Mouse (Mus musculus) lung, embryonic 14.5 days (tissue): ENCODE measurements at regions not wholly inside any gene's neighbourhood (a gene's known extent, or its start where the extent isn't known, plus 50 kb on each side); places are given as distances from the start of the nearest gene placed in this dataset.
A peak's percentile ranks its signal among the peaks of the same experiment; 100 is the strongest.

ENCODE experiments used
- ATAC-seq: fragments of 200-750 bp; cut with Nextera tagmentation; 2 replicates; pipeline ENCODE4 v1.8.0; 2017; ENCODE audit warnings: mild to moderate bottlenecking, moderate TSS enrichment, moderate library complexity; ENCODE audit not compliant: insufficient read depth
- DNase-seq: peaks from one replicate; pipeline ENCODE4 v3.0.0-alpha.2; 2015
- H3K27ac ChIP-seq: fragments of 300-500 bp; sonication (generic); 2 replicates; pipeline ENCODE4 v1.5.1; 2014; ENCODE audit warnings: low read depth, mild to moderate bottlenecking, moderate library complexity
- H3K27me3 ChIP-seq: fragments of 300-500 bp; sonication (generic); 2 replicates; pipeline ENCODE4 v1.6.1; 2014; ENCODE audit warnings: low read length, control low read depth; ENCODE audit not compliant: insufficient read depth
- H3K36me3 ChIP-seq: fragments of 300-500 bp; sonication (generic); 2 replicates; pipeline ENCODE4 v1.6.1; 2014; ENCODE audit warnings: control low read depth; ENCODE audit not compliant: insufficient read depth
- H3K4me1 ChIP-seq: fragments of 300-500 bp; sonication (generic); 2 replicates; pipeline ENCODE4 v1.6.1; 2014; ENCODE audit warnings: antibody characterized with exemption, control low read depth; ENCODE audit not compliant: insufficient read depth
- H3K4me2 ChIP-seq: fragments of 300-500 bp; sonication (generic); 2 replicates; pipeline ENCODE4 v1.6.1; 2014; ENCODE audit warnings: mild to moderate bottlenecking
- H3K4me3 ChIP-seq: fragments of 300-500 bp; sonication (generic); 2 replicates; pipeline ENCODE4 v1.5.1; 2014; ENCODE audit warnings: low read depth, low read length
- H3K9ac ChIP-seq: fragments of 300-500 bp; sonication (generic); 2 replicates; pipeline ENCODE4 v1.6.1; 2014
- H3K9me3 ChIP-seq: fragments of 300-500 bp; sonication (generic); 2 replicates; pipeline ENCODE4 v1.6.1; 2016; ENCODE audit warnings: low read depth, low read length, control low read depth
- CTCF ChIP-seq: IDR thresholded peaks from 2 replicates; pipeline ENCODE4 v1.5.1; 2016; ENCODE audit warnings: antibody characterized with exemption, low read depth
- WGBS: fragments of 180-500 bp; shearing (Covaris S2); extraction: QIAGEN DNeasy Blood & Tissue Kit; methylation state at CpG from one replicate; pipeline ENCODE4 v1.1.7; 2014; 5-methylcytosine and 5-hydroxymethylcytosine counted together

- Histone ChIP-seq H3K4me3 (peak overlapping the region; percentile 35), H3K9ac (peak overlapping the region; percentile 36), H3K36me3 (no peaks in the 10 kb centered on the region), H3K4me1 (0 out of 2 replicates have a peak, but pooled peaks cover 4% of the 10 kb centered on the region), H3K27me3 (no peaks in the 10 kb centered on the region), H3K9me3 (no peaks in the 10 kb centered on the region), H3K4me2 (peak overlapping the region; percentile 80), H3K27ac (no peak overlapping the region)
- peak; percentile 15; the same call in 1 of the 2 replicates for TF ChIP-seq CTCF
- DNase-seq (peak; percentile 46), ATAC-seq (peak; percentile 26; the same call in 1 of the 2 replicates)
- WGBS = 17% methylated on average over 23 of the region's 23 CpGs
These were observed 430.3 kb downstream of the Zfp536 start for GRCm38 (mm10) chr7:37343021-37343593.

- Histone ChIP-seq H3K27me3 (no peaks in the 10 kb centered on the region), H3K27ac (no peak overlapping the region), H3K4me2 (peak overlapping the region; percentile 80), H3K9me3 (no peaks in the 10 kb centered on the region), H3K4me3 (peak overlapping the region; percentile 35; the same call in 1 of the 2 replicates), H3K4me1 (0 out of 2 replicates have a peak, but pooled peaks cover 4% of the 10 kb centered on the region), H3K36me3 (no peaks in the 10 kb centered on the region), H3K9ac (no peak overlapping the region; the same call in none of the 2 replicates)
- TF ChIP-seq CTCF = peak; percentile 15; the same call in 1 of the 2 replicates
- WGBS = 36% methylated on average over 18 of the region's 18 CpGs
- DNase-seq (peak; percentile 28), ATAC-seq (no peak)
These were observed 429.7 kb downstream of the Zfp536 start for GRCm38 (mm10) chr7:37343691-37344233.

DNA sequence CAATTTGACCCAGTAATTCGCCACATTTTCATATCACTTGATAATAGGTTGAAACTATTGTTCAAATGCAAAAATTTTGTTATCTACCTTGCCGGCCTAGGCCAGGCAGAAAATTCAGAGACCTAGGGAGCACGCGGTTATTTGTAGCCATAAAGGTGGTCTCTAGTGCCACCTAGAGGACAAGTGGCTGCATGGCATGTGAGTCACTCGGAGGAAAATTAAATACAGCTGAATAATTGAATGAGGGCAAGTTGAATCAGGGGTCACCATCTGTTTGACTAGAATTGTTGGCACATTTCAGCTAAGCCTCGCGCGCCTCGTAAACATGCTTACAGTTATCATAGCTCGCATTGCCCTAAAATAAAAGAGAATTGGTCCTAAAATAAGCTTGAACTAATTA, 427.4 kb downstream of the Zfp536 start:
- no peak overlapping the region for H3K4me2 ChIP-seq
- H3K27ac ChIP-seq = no peak overlapping the region
- no peaks in the 10 kb centered on the region for H3K36me3 ChIP-seq
- 0 out of 2 replicates have a peak, but pooled peaks cover 4% of the 10 kb centered on the region for H3K4me1 ChIP-seq
- 2% methylated on average over 10 of the region's 10 CpGs for WGBS
- DNase-seq (peak; percentile 94), ATAC-seq (peak; percentile 48; the same call in 1 of the 2 replicates)
- peak; percentile 95 for TF ChIP-seq CTCF
- H3K9ac ChIP-seq = no peak overlapping the region
- no peaks in the 10 kb centered on the region for H3K27me3 ChIP-seq
- H3K9me3 ChIP-seq = no peaks in the 10 kb centered on the region
- no peak overlapping the region for H3K4me3 ChIP-seq

GRCm38 (mm10) chr7:37357647-37358395, 415.6 kb downstream of the Zfp536 start:
- peak; percentile 99 for TF ChIP-seq CTCF
- Histone ChIP-seq H3K4me3 (no peak overlapping the region), H3K4me1 (peaks cover 5% of the 10 kb centered on the region; the same call in 1 of the 2 replicates), H3K9me3 (no peaks in the 10 kb centered on the region), H3K4me2 (peak overlapping the region; percentile 44; the same call in 1 of the 2 replicates), H3K36me3 (no peaks in the 10 kb centered on the region), H3K27me3 (no peaks in the 10 kb centered on the region), H3K9ac (0 out of 2 replicates have a peak overlapping the region, but pooled peaks have one; percentile 35), H3K27ac (no peak overlapping the region)
- DNase-seq = peak; percentile 98
- ATAC-seq = peak; percentile 40
- 20% methylated on average over 19 of the region's 21 CpGs for WGBS

DNA sequence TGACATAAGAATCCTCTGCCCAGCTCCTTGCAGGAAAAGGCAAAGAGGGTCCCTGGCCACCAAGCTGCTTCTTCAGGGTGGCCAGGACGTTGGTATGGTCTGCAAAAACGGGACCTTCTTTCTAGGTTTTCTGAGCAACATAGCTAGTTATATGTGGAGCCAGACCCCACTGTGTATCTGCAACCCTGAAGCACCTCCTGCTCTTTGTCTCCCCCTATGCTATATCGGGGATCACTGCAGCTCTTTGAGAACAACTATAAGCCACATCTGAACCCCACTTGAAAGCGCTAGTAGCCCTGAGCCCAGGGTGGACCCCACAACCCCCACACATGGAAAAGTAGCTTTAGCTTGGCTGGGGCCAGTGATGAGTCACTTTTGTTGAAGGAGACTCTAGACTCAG, 414.9 kb downstream of the Zfp536 start:
- no peak overlapping the region for H3K27ac ChIP-seq
- H3K4me2 ChIP-seq = no peak overlapping the region
- 64% methylated on average over 4 of the region's 4 CpGs for WGBS
- no peaks in the 10 kb centered on the region for H3K9me3 ChIP-seq
- no peaks in the 10 kb centered on the region for H3K36me3 ChIP-seq
- TF ChIP-seq CTCF = peak; percentile 43; the same call in 1 of the 2 replicates
- DNase-seq (peak; percentile 47), ATAC-seq (no peak)
- no peaks in the 10 kb centered on the region for H3K27me3 ChIP-seq
- H3K4me1 ChIP-seq = peaks cover 5% of the 10 kb centered on the region; the same call in 1 of the 2 replicates
- H3K9ac ChIP-seq = no peak overlapping the region
- H3K4me3 ChIP-seq = no peak overlapping the region

DNA sequence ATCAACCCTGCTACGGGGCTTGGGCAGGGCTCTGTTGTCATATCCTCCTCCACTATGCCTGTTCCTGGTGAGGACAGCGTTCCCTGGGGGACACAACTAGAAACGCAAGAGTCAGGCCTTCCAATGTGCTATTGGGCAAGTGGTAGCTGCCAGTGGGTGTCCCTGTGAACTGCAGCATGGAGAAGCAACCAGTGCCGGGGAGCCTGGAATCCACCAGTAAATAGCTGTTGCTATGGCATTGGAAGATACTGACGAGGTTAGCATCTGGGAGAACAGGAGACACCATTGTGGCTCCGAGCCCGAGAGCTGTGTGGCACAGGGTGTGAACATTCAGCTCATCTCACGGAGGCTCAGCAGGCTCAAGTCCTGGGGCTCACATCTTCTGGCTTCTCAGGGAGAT, 414.0 kb downstream of the Zfp536 start:
- no peak overlapping the region for H3K27ac ChIP-seq
- H3K27me3 ChIP-seq = no peaks in the 10 kb centered on the region
- no peak overlapping the region for H3K4me3 ChIP-seq
- ATAC-seq = no peak
- 83% methylated on average over 8 of the region's 8 CpGs for WGBS
- DNase-seq = no peak
- H3K4me2 ChIP-seq = no peak overlapping the region
- no peak overlapping the region for H3K9ac ChIP-seq
- H3K9me3 ChIP-seq = no peaks in the 10 kb centered on the region
- peaks cover 5% of the 10 kb centered on the region; the same call in 1 of the 2 replicates for H3K4me1 ChIP-seq
- no peaks in the 10 kb centered on the region for H3K36me3 ChIP-seq
- no peak for TF ChIP-seq CTCF

- no peaks in the 10 kb centered on the region for H3K27me3 ChIP-seq
- H3K4me3 ChIP-seq = no peak overlapping the region
- peak; percentile 97 for TF ChIP-seq CTCF
- peaks cover 5% of the 10 kb centered on the region; the same call in 1 of the 2 replicates for H3K4me1 ChIP-seq
- H3K4me2 ChIP-seq = no peak overlapping the region
- no peaks in the 10 kb centered on the region for H3K36me3 ChIP-seq
- 12% methylated on average over 3 of the region's 3 CpGs for WGBS
- no peaks in the 10 kb centered on the region for H3K9me3 ChIP-seq
- ATAC-seq (no peak), DNase-seq (peak; percentile 86)
- no peak overlapping the region for H3K27ac ChIP-seq
- no peak overlapping the region for H3K9ac ChIP-seq
These were observed 413.3 kb downstream of the Zfp536 start for GRCm38 (mm10) chr7:37360171-37360570.
